Mouse (Mus musculus): ENCODE results near the gene Plac1. TPM values are rescaled to one million over a fixed set of nuclear protein-coding genes. Genes with fewer than 3 reads are reported as not detected.
A peak's percentile ranks its signal among the peaks of the same experiment; 100 is the strongest.

Gene Plac1
- polyA plus RNA-seq, 1 experiment from 2014 or later: 0.26 TPM

GRCm38 (mm10) chrX:53176296-53176695 is 63.6 kb downstream of the Plac1 start:
- Histone ChIP-seq H3K9ac (replicated peaks) (no peak overlapping the region), H3K4me3 (ENCODE audit: low read depth, low read length) (no peak overlapping the region), H3K27me3 (ENCODE audit: insufficient read depth, low read length) (no peaks in the 10 kb centered on the region), H3K27ac (ENCODE audit: low read depth) (no peak overlapping the region), H3K36me3 (replicated peaks; ENCODE audit: insufficient read depth, low read length) (no peaks in the 10 kb centered on the region), H3K4me1 (ENCODE audit: insufficient read depth) (no peaks in the 10 kb centered on the region), H3K9me3 (ENCODE audit: low read length) (no peaks in the 10 kb centered on the region), H3K4me2 (ENCODE audit: low read depth, low read length) (no peak overlapping the region)
- WGBS (ENCODE audit: insufficient replicate concordance): 84% methylated on average over 5 of the region's 5 CpGs
- no peak for TF ChIP-seq CTCF (IDR thresholded peaks at IDR 0.05; ENCODE audit: low read depth)
- no peak for TF ChIP-seq EP300 (IDR thresholded peaks at IDR 0.05; ENCODE audit: low read depth)
- ATAC-seq (no peak), DNase-seq (no peak)

GRCm38 (mm10) chrX:53168623-53169022 is 71.3 kb downstream of the Plac1 start:
- Histone ChIP-seq H3K4me3 (ENCODE audit: low read depth, low read length) (no peak overlapping the region), H3K9me3 (ENCODE audit: low read length) (no peaks in the 10 kb centered on the region), H3K36me3 (replicated peaks; ENCODE audit: insufficient read depth, low read length) (no peaks in the 10 kb centered on the region), H3K27me3 (ENCODE audit: insufficient read depth, low read length) (no peaks in the 10 kb centered on the region), H3K27ac (ENCODE audit: low read depth) (no peak overlapping the region), H3K4me2 (ENCODE audit: low read depth, low read length) (no peak overlapping the region), H3K4me1 (ENCODE audit: insufficient read depth) (no peaks in the 10 kb centered on the region), H3K9ac (replicated peaks) (no peak overlapping the region)
- ATAC-seq (no peak), DNase-seq (no peak)
- TF ChIP-seq EP300 (IDR thresholded peaks at IDR 0.05; ENCODE audit: low read depth) (no peak), CTCF (IDR thresholded peaks at IDR 0.05; ENCODE audit: low read depth) (no peak)
- 48% methylated on average over 2 of the region's 2 CpGs for WGBS (ENCODE audit: insufficient replicate concordance)

DNA sequence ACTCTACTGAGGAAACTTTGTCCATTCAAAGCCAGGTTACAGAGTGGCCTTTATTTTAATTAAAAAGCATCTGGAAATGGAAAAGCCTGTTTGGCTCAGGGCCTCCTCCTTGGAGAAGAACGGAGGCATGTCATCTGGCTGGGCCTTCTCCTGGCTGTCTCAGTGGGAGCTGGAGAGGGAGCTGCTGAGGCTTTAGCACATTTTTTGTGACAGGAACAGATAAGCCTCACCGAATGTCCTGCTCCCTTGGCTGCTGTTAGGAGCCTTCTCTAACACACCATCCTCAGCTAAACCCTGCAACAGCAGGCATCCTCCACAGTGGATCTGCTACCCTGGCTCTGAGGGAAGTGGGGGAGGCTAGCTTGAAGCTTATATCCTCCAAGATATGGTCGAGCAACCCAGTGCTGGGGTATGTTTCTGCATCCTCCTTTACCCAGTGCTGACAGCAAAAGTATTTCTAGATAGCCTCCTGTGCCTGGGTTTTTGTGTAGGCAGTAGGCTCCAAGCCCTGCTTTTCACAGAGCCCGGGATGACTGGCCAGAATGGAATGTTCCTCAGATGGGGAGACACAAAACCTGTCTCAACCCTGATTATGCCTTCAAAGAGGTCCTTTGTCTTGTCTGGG is 72.9 kb downstream of the Plac1 start:
- H3K4me3 ChIP-seq (ENCODE audit: low read depth, low read length): no peak overlapping the region
- H3K9me3 ChIP-seq (ENCODE audit: low read length): no peaks in the 10 kb centered on the region
- H3K27ac ChIP-seq (ENCODE audit: low read depth): no peak overlapping the region
- no peak overlapping the region for H3K9ac ChIP-seq (replicated peaks)
- H3K27me3 ChIP-seq (ENCODE audit: insufficient read depth, low read length): no peaks in the 10 kb centered on the region
- TF ChIP-seq EP300 (IDR thresholded peaks at IDR 0.05; ENCODE audit: low read depth) (no peak), CTCF (IDR thresholded peaks at IDR 0.05; ENCODE audit: low read depth) (no peak)
- H3K36me3 ChIP-seq (replicated peaks; ENCODE audit: insufficient read depth, low read length): no peaks in the 10 kb centered on the region
- 0 out of 2 replicates have a peak, but pooled peaks cover 3% of the 10 kb centered on the region for H3K4me1 ChIP-seq (ENCODE audit: insufficient read depth)
- DNase-seq: no peak
- WGBS (ENCODE audit: insufficient replicate concordance): 45% methylated on average over 4 of the region's 4 CpGs
- no peak overlapping the region for H3K4me2 ChIP-seq (ENCODE audit: low read depth, low read length)
- no peak for ATAC-seq

GRCm38 (mm10) chrX:53166251-53166900 is 73.5 kb downstream of the Plac1 start:
- Histone ChIP-seq H3K4me3 (ENCODE audit: low read depth, low read length) (no peak overlapping the region), H3K27ac (ENCODE audit: low read depth) (no peak overlapping the region), H3K4me1 (ENCODE audit: insufficient read depth) (peaks cover 6% of the 10 kb centered on the region), H3K4me2 (ENCODE audit: low read depth, low read length) (no peak overlapping the region), H3K9ac (replicated peaks) (no peak overlapping the region), H3K36me3 (replicated peaks; ENCODE audit: insufficient read depth, low read length) (no peaks in the 10 kb centered on the region), H3K9me3 (ENCODE audit: low read length) (no peaks in the 10 kb centered on the region), H3K27me3 (ENCODE audit: insufficient read depth, low read length) (no peaks in the 10 kb centered on the region)
- DNase-seq: no peak
- TF ChIP-seq EP300 (IDR thresholded peaks at IDR 0.05; ENCODE audit: low read depth) (no peak), CTCF (IDR thresholded peaks at IDR 0.05; ENCODE audit: low read depth) (no peak)
- ATAC-seq: no peak
- 61% methylated on average over 15 of the region's 15 CpGs for WGBS (ENCODE audit: insufficient replicate concordance)

GRCm38 (mm10) chrX:53162589-53162988 is 77.3 kb downstream of the Plac1 start:
- H3K36me3 ChIP-seq (replicated peaks; ENCODE audit: insufficient read depth, low read length): no peaks in the 10 kb centered on the region
- ATAC-seq: peak; percentile 90
- H3K4me2 ChIP-seq (ENCODE audit: low read depth, low read length): no peak overlapping the region
- H3K4me1 ChIP-seq (ENCODE audit: insufficient read depth): peaks cover 10% of the 10 kb centered on the region
- H3K9me3 ChIP-seq (ENCODE audit: low read length): no peaks in the 10 kb centered on the region
- H3K27me3 ChIP-seq (ENCODE audit: insufficient read depth, low read length): no peaks in the 10 kb centered on the region
- no peak overlapping the region for H3K4me3 ChIP-seq (ENCODE audit: low read depth, low read length)
- TF ChIP-seq EP300 (IDR thresholded peaks at IDR 0.05; ENCODE audit: low read depth) (no peak), CTCF (IDR thresholded peaks at IDR 0.05; ENCODE audit: low read depth) (no peak)
- WGBS (ENCODE audit: insufficient replicate concordance): 41% methylated on average over 4 of the region's 4 CpGs
- no peak for DNase-seq
- peak overlapping the region; percentile 67 for H3K27ac ChIP-seq (ENCODE audit: low read depth)
- no peak overlapping the region for H3K9ac ChIP-seq (replicated peaks)

DNA sequence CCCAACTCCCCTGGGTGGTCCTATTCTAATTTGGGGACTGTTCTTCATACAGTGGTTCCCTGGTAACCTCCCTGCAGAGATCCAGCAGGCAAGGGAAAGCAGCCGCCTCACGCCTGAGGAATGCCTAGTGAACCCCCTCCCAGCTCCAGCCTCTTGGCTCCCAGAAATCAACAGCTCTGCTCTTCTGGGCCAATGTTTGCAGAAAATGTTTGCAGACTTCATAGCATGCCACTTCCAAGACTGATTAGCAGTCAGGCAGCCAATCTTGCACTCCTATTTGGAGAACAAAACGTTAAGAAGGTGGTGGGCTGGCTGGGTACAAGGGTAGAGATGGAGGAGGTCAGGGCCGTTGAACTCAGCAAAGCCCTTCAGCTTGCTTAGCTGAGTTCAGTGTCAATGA is 78.3 kb downstream of the Plac1 start:
- Histone ChIP-seq H3K9ac (replicated peaks) (no peak overlapping the region), H3K27ac (ENCODE audit: low read depth) (peak overlapping the region; percentile 67; the same call in 1 of the 2 replicates), H3K4me3 (ENCODE audit: low read depth, low read length) (no peak overlapping the region), H3K9me3 (ENCODE audit: low read length) (no peaks in the 10 kb centered on the region), H3K4me2 (ENCODE audit: low read depth, low read length) (no peak overlapping the region), H3K4me1 (ENCODE audit: insufficient read depth) (peaks cover 10% of the 10 kb centered on the region), H3K27me3 (ENCODE audit: insufficient read depth, low read length) (no peaks in the 10 kb centered on the region), H3K36me3 (replicated peaks; ENCODE audit: insufficient read depth, low read length) (no peaks in the 10 kb centered on the region)
- ATAC-seq (no peak), DNase-seq (no peak)
- TF ChIP-seq EP300 (IDR thresholded peaks at IDR 0.05; ENCODE audit: low read depth) (no peak), CTCF (IDR thresholded peaks at IDR 0.05; ENCODE audit: low read depth) (no peak)
- WGBS (ENCODE audit: insufficient replicate concordance): 47% methylated on average over 4 of the region's 4 CpGs
